Mouse (Mus musculus) G1E-ER4 (cell line): ENCODE data around the gene Rft1. TPM values are rescaled to one million over a fixed set of nuclear protein-coding genes. Genes with fewer than 3 reads are reported as not detected.

ENCODE experiments used
- GATA1 ChIP-seq: IDR thresholded peaks from one replicate; pipeline ENCODE4 v1.8.0; 2012; ENCODE audit warnings: low read length, inconsistent platforms
- polyA plus RNA-seq: library from polyadenylated mRNA; stranded (reverse); fragments of >175 nt; gene quantifications from 2 replicates; pipeline ENCODE4 v1.2.3, GENCODE M21; 2012

Gene Rft1
- polyA plus RNA-seq, 1 experiment: 6.0 TPM

- no peak for TF ChIP-seq GATA1
These were observed 7.7 kb upstream of the Rft1 start for GRCm38 (mm10) chr14:30646486-30646885.

GRCm38 (mm10) chr14:30648478-30648877 is 5.7 kb upstream of the Rft1 start:
- no peak for TF ChIP-seq GATA1

- no peak for TF ChIP-seq GATA1
These were observed 4.4 kb upstream of the Rft1 start for GRCm38 (mm10) chr14:30649745-30650144.

GRCm38 (mm10) chr14:30650969-30651368 is 3.2 kb upstream of the Rft1 start:
- TF ChIP-seq GATA1: no peak

- no peak for TF ChIP-seq GATA1
These were observed 600 bp downstream of the Rft1 start for GRCm38 (mm10) chr14:30654691-30655228.

GRCm38 (mm10) chr14:30655531-30655930 is 1.4 kb downstream of the Rft1 start:
- TF ChIP-seq GATA1: no peak

- no peak for TF ChIP-seq GATA1
These were observed 11.9 kb downstream of the Rft1 start for GRCm38 (mm10) chr14:30666061-30666460.

GRCm38 (mm10) chr14:30666604-30667003 is 12.4 kb downstream of the Rft1 start:
- no peak for TF ChIP-seq GATA1

GRCm38 (mm10) chr14:30670161-30670560 is 16.0 kb downstream of the Rft1 start:
- no peak for TF ChIP-seq GATA1

- no peak for TF ChIP-seq GATA1
These were observed 17.2 kb downstream of the Rft1 start for GRCm38 (mm10) chr14:30671095-30671985.

- TF ChIP-seq GATA1: no peak
These were observed 17.8 kb downstream of the Rft1 start for GRCm38 (mm10) chr14:30671986-30672312.

- TF ChIP-seq GATA1: no peak
These were observed 20.8 kb downstream of the Rft1 start for GRCm38 (mm10) chr14:30674947-30675346.

GRCm38 (mm10) chr14:30682131-30682530 is 28.0 kb downstream of the Rft1 start:
- no peak for TF ChIP-seq GATA1

- TF ChIP-seq GATA1: no peak
These were observed 36.5 kb downstream of the Rft1 start for GRCm38 (mm10) chr14:30690685-30691084.

GRCm38 (mm10) chr14:30692439-30692838 is 38.3 kb downstream of the Rft1 start:
- TF ChIP-seq GATA1: no peak

- no peak for TF ChIP-seq GATA1
These were observed 40.6 kb downstream of the Rft1 start for GRCm38 (mm10) chr14:30694786-30695185.

GRCm38 (mm10) chr14:30695609-30696008 is 41.4 kb downstream of the Rft1 start:
- no peak for TF ChIP-seq GATA1
